Comparison of ENCODE assay signal across 7 mouse cellular contexts in the genomic region with DNA sequence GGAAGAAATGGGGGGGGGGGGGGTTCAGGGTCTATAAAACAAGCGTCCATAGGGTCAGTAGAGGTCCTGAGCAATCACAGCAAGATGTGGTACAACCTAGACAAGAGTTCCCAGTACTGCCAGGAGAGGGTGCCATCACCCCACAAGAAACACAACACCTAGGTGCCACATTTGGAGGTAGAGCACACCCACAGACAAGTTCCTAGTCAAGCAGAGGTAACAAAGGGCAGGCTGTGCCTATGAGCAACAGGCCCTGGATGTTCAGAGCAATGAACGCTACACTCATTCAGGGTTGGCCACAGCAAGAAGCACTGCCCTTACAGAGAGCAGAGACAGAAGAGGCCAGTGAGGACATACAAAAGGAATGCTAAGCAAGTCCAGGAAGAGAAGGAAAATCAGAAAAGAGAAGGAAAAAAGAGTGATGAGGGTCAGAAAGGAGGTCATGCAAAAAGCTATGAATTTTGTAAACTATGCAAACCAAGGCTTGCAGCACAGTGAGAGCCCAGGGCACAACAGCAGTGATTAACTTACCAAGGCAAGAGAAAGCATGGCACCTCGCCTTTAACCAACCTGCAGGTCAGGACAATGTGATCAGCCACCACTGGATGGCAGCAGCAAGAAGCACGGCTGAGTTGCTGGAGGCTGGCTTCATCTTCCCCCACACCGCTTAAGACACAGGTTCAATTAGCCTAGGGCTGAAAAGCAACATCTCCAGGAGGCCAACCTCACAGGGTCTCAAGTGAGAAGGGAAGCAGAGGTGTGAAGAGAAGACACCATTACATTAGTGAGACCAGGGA. TPM values are rescaled to one million over a fixed set of nuclear protein-coding genes. Genes with fewer than 3 reads are reported as not detected.
DNase-seq lines count a peak whose midpoint lies in the region; ATAC-seq and TF ChIP-seq lines count a peak whose summit lies in the region.

No protein-coding gene starts in this region.

- H3K9me3 ChIP-seq in intestine, embryonic 16.5 days (ENCODE audit: control insufficient read depth, low read length), result no peaks in the 10 kb centered on the region
- H3K9me3 ChIP-seq in midbrain, embryonic 13.5 days, result peaks cover 4% of the 10 kb centered on the region; the same call in 1 of the 2 replicates

- H3K36me3 ChIP-seq in intestine, embryonic 16.5 days (ENCODE audit: control insufficient read depth, insufficient read depth, low read length), result peaks cover 21% of the 10 kb centered on the region
- H3K36me3 ChIP-seq in midbrain, embryonic 13.5 days, result peaks cover 87% of the 10 kb centered on the region
- peaks cover 61% of the 10 kb centered on the region for H3K36me3 ChIP-seq in small intestine, adult 2 months (ENCODE audit: control insufficient read depth, insufficient read depth, low read length)

- H3K4me3 ChIP-seq in cortical plate, adult 2 months (ENCODE audit: insufficient read depth, low read length), result no peak overlapping the region
- H3K4me3 ChIP-seq in intestine, embryonic 16.5 days (ENCODE audit: low read length), result no peak overlapping the region
- no peak overlapping the region for H3K4me3 ChIP-seq in midbrain, embryonic 13.5 days (replicated peaks)
- H3K4me3 ChIP-seq in small intestine, adult 2 months (ENCODE audit: low read depth, low read length), result no peak overlapping the region

- H3K9ac ChIP-seq in intestine, embryonic 16.5 days (ENCODE audit: low read depth, low read length), result no peak overlapping the region
- no peak overlapping the region for H3K9ac ChIP-seq in midbrain, embryonic 13.5 days (replicated peaks)

- peak; percentile 79 for ATAC-seq in intestine, embryonic 16.5 days
- ATAC-seq in midbrain, embryonic 13.5 days, result peak; percentile 72

- intact Hi-C loops in left cerebral cortex, postnatal 25 days (cut with DNase I), result loop anchor here (2.0 to 10.0 kb wide), 4 partner anchors 60 to 338 kb away; a partner anchor contains a TSS

- H3K4me1 ChIP-seq in cortical plate, adult 2 months (ENCODE audit: control insufficient read depth, insufficient read depth, low read length), result no peaks in the 10 kb centered on the region
- H3K4me1 ChIP-seq in intestine, embryonic 16.5 days (ENCODE audit: control insufficient read depth, insufficient read depth, low read length), result no peaks in the 10 kb centered on the region
- peaks cover 11% of the 10 kb centered on the region for H3K4me1 ChIP-seq in midbrain, embryonic 13.5 days (replicated peaks)
- H3K4me1 ChIP-seq in small intestine, adult 2 months (ENCODE audit: control insufficient read depth, insufficient read depth, insufficient read length, low read length), result no peaks in the 10 kb centered on the region

- no peak overlapping the region for H3K4me2 ChIP-seq in intestine, embryonic 16.5 days (ENCODE audit: low read depth, low read length)
- H3K4me2 ChIP-seq in midbrain, embryonic 13.5 days (replicated peaks), result no peak overlapping the region

- WGBS in intestine, embryonic 16.5 days, result 38% methylated on average over 5 of the region's 5 CpGs
- 38% methylated on average over 5 of the region's 5 CpGs for WGBS in midbrain, embryonic 13.5 days
- WGBS in small intestine, adult 2 months, result 33% methylated on average over 5 of the region's 5 CpGs

- peak; percentile 78 to 92 for DNase-seq in adrenal gland, adult (ENCODE audit: inconsistent age in 2 of 2, low spot score in 1 of 2)
- peak; percentile 46 for DNase-seq in gastrocnemius, postnatal 25 days
- DNase-seq in left cerebral cortex, postnatal 25 days (ENCODE audit: low spot score in 2 of 2), result peak; percentile 66 to 72

- peak; percentile 91 for TF ChIP-seq CTCF in cortical plate, adult 2 months (IDR thresholded peaks at IDR 0.05; ENCODE audit: extremely low read depth, insufficient read depth, low read length)
- peak; percentile 74 for TF ChIP-seq CTCF in small intestine, adult 2 months (IDR thresholded peaks at IDR 0.05; ENCODE audit: extremely low read depth, insufficient read length, insufficient replicate concordance, low read depth, low read length)

- H3K27me3 ChIP-seq in intestine, embryonic 16.5 days (replicated peaks; ENCODE audit: control insufficient read depth, insufficient read depth, low read length), result no peaks in the 10 kb centered on the region
- no peaks in the 10 kb centered on the region for H3K27me3 ChIP-seq in midbrain, embryonic 13.5 days
- no peaks in the 10 kb centered on the region for H3K27me3 ChIP-seq in small intestine, adult 2 months (ENCODE audit: control insufficient read depth, insufficient read depth, low read length)

- H3K27ac ChIP-seq in cortical plate, adult 2 months (ENCODE audit: insufficient read depth, low read length), result no peak overlapping the region
- H3K27ac ChIP-seq in intestine, embryonic 16.5 days (ENCODE audit: low read length), result no peak overlapping the region
- peak overlapping the region; percentile 44; the same call in 1 of the 2 replicates for H3K27ac ChIP-seq in midbrain, embryonic 13.5 days
- H3K27ac ChIP-seq in small intestine, adult 2 months (ENCODE audit: insufficient read depth, low read depth, low read length), result no peak overlapping the region

- TF ChIP-seq POLR2A in cortical plate, adult 2 months (IDR thresholded peaks at IDR 0.05; ENCODE audit: extremely low read depth, insufficient read depth, low read length), result no peak
- no peak for TF ChIP-seq POLR2A in small intestine, adult 2 months (IDR thresholded peaks at IDR 0.05; ENCODE audit: low read depth, low read length)

RNA-seq across cellular contexts. Expression of a gene that starts 59.4 kb away (rescaled TPM):
- polyA plus RNA-seq in cortical plate, adult 2 months (2012; rRNA removed), result 10.9 and 11.0 TPM in 2 replicates
- total RNA-seq in gastrocnemius, postnatal 25 days (2021), result 1 to 10 TPM; 7.2 to 9.9 TPM
- polyA plus RNA-seq in intestine, embryonic 16.5 days (2015; fragmentation: Nextera tagmentation; extraction: Ambion mirVana), result 1.8 and 2.5 TPM in 2 replicates
- total RNA-seq in left cerebral cortex, postnatal 25 days (2021), result 10 to 100 TPM; 17.7 to 18.9 TPM
- polyA plus RNA-seq in midbrain, embryonic 13.5 days (2015; fragmentation: Nextera tagmentation; extraction: Ambion mirVana), result 4.1 and 4.5 TPM in 2 replicates
- polyA plus RNA-seq in small intestine, adult 2 months (2012; rRNA removed), result 8.2 and 14.4 TPM in 2 replicates
